Mouse (Mus musculus) cortical plate, adult 2 months (tissue): Measurements from ENCODE around the gene Kdelr3.

Experiments used
- CTCF ChIP-seq: fragments of 200-500 bp; IDR thresholded peaks from 2 replicates; pipeline ENCODE4 v1.5.1; 2011; ENCODE audit warnings: mild to moderate bottlenecking, control low read depth, low read length; ENCODE audit not compliant: insufficient read depth; ENCODE audit errors: extremely low read depth
- POLR2A ChIP-seq: fragments of 200-500 bp; IDR thresholded peaks from 2 replicates; pipeline ENCODE4 v1.6.1; 2011; ENCODE audit warnings: mild to moderate bottlenecking, low read length, control low read depth; ENCODE audit not compliant: insufficient read depth; ENCODE audit errors: extremely low read depth

GRCm38 (mm10) chr15:79493527-79493926 lies 22.7 kb upstream of the Kdelr3 start:
- TF ChIP-seq CTCF (no peak), POLR2A (no peak)
